Mouse (Mus musculus): ENCODE results near the gene Olfml2b. TPM values are rescaled to one million over a fixed set of nuclear protein-coding genes. Genes with fewer than 3 reads are reported as not detected.

The Olfml2b gene
- polyA plus RNA-seq, 1 experiment from 2014 or later = 14.7 TPM

- ATAC-seq (ENCODE audit: insufficient number of reproducible peaks, low FRiP score, low TSS enrichment, low read depth) = no peak
These were observed 73.0 kb downstream of the Olfml2b start for GRCm38 (mm10) chr1:170717241-170717828.

GRCm38 (mm10) chr1:170718133-170718810 lies 73.9 kb downstream of the Olfml2b start:
- DNase-seq (ENCODE audit: low spot score) (no peak), ATAC-seq (ENCODE audit: insufficient number of reproducible peaks, low FRiP score, low TSS enrichment, low read depth) (no peak)
- Histone ChIP-seq H3K4me2 (ENCODE audit: low read depth, severe bottlenecking) (no peak overlapping the region), H3K36me3 (ENCODE audit: control insufficient read depth, insufficient read depth, low read length) (no peaks in the 10 kb centered on the region), H3K27me3 (ENCODE audit: control insufficient read depth, insufficient read depth, low read length) (no peaks in the 10 kb centered on the region), H3K27ac (replicated peaks; ENCODE audit: low read depth, low read length) (no peak overlapping the region), H3K4me3 (ENCODE audit: low read depth, low read length) (no peak overlapping the region), H3K9me3 (ENCODE audit: control insufficient read depth, low read length) (no peaks in the 10 kb centered on the region), H3K4me1 (ENCODE audit: control insufficient read depth, insufficient read depth, low read length) (no peaks in the 10 kb centered on the region), H3K9ac (ENCODE audit: low read length) (no peak overlapping the region)
- 70% methylated on average over 8 of the region's 8 CpGs for WGBS

More at GRCm38 (mm10) chr1:170717241-170717828, 73.0 kb downstream of the Olfml2b start:
- H3K4me3 ChIP-seq (ENCODE audit: low read depth, low read length) = no peak overlapping the region
- WGBS = 94% methylated on average over 3 of the region's 3 CpGs
- no peak overlapping the region for H3K27ac ChIP-seq (replicated peaks; ENCODE audit: low read depth, low read length)
- H3K9ac ChIP-seq (ENCODE audit: low read length) = no peak overlapping the region
- no peaks in the 10 kb centered on the region for H3K4me1 ChIP-seq (ENCODE audit: control insufficient read depth, insufficient read depth, low read length)
- no peaks in the 10 kb centered on the region for H3K36me3 ChIP-seq (ENCODE audit: control insufficient read depth, insufficient read depth, low read length)
- H3K4me2 ChIP-seq (ENCODE audit: low read depth, severe bottlenecking) = no peak overlapping the region
- H3K9me3 ChIP-seq (ENCODE audit: control insufficient read depth, low read length) = no peaks in the 10 kb centered on the region
- H3K27me3 ChIP-seq (ENCODE audit: control insufficient read depth, insufficient read depth, low read length) = no peaks in the 10 kb centered on the region
- no peak for DNase-seq (ENCODE audit: low spot score)

GRCm38 (mm10) chr1:170721560-170721959 lies 77.2 kb downstream of the Olfml2b start:
- Histone ChIP-seq H3K4me3 (ENCODE audit: low read depth, low read length) (no peak overlapping the region), H3K4me1 (ENCODE audit: control insufficient read depth, insufficient read depth, low read length) (no peaks in the 10 kb centered on the region), H3K36me3 (ENCODE audit: control insufficient read depth, insufficient read depth, low read length) (no peaks in the 10 kb centered on the region), H3K9me3 (ENCODE audit: control insufficient read depth, low read length) (no peaks in the 10 kb centered on the region), H3K27ac (replicated peaks; ENCODE audit: low read depth, low read length) (no peak overlapping the region), H3K27me3 (ENCODE audit: control insufficient read depth, insufficient read depth, low read length) (no peaks in the 10 kb centered on the region), H3K4me2 (ENCODE audit: low read depth, severe bottlenecking) (no peak overlapping the region), H3K9ac (ENCODE audit: low read length) (no peak overlapping the region)
- no peak for DNase-seq (ENCODE audit: low spot score)
- ATAC-seq (ENCODE audit: insufficient number of reproducible peaks, low FRiP score, low TSS enrichment, low read depth) = no peak
- 88% methylated on average over 5 of the region's 5 CpGs for WGBS

DNA sequence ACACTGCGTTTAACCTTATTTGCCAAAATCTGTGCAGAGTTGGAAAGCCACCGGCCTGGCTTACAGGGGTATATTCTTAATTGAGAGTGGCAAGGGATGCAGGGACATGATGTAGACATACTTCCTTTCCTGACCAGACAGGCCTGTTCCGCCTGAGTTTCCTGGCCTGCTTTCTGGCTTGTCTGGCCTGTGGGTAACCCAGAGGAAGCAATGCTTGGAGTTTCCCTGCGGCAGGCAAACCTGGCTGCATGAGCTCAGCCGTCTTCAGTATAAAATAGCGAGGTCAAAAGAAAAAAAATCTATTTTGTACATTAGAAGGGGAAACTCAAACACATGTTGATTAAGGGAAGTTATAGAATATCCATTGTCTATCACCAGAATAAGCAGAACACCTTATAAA lies 84.2 kb downstream of the Olfml2b start:
- WGBS = 84% methylated on average over 6 of the region's 6 CpGs
- Histone ChIP-seq H3K4me1 (ENCODE audit: control insufficient read depth, insufficient read depth, low read length) (no peaks in the 10 kb centered on the region), H3K27me3 (ENCODE audit: control insufficient read depth, insufficient read depth, low read length) (no peaks in the 10 kb centered on the region), H3K4me2 (ENCODE audit: low read depth, severe bottlenecking) (no peak overlapping the region), H3K27ac (replicated peaks; ENCODE audit: low read depth, low read length) (no peak overlapping the region), H3K36me3 (ENCODE audit: control insufficient read depth, insufficient read depth, low read length) (no peaks in the 10 kb centered on the region), H3K4me3 (ENCODE audit: low read depth, low read length) (no peak overlapping the region), H3K9me3 (ENCODE audit: control insufficient read depth, low read length) (no peaks in the 10 kb centered on the region), H3K9ac (ENCODE audit: low read length) (no peak overlapping the region)
- DNase-seq (ENCODE audit: low spot score) = no peak
- ATAC-seq (ENCODE audit: insufficient number of reproducible peaks, low FRiP score, low TSS enrichment, low read depth) = no peak

GRCm38 (mm10) chr1:170729267-170729962 lies 85.1 kb downstream of the Olfml2b start:
- ATAC-seq (ENCODE audit: insufficient number of reproducible peaks, low FRiP score, low TSS enrichment, low read depth) (no peak), DNase-seq (ENCODE audit: low spot score) (no peak)
- 87% methylated on average over 8 of the region's 8 CpGs for WGBS
- no peaks in the 10 kb centered on the region for H3K36me3 ChIP-seq (ENCODE audit: control insufficient read depth, insufficient read depth, low read length)
- no peaks in the 10 kb centered on the region for H3K9me3 ChIP-seq (ENCODE audit: control insufficient read depth, low read length)
- H3K9ac ChIP-seq (ENCODE audit: low read length) = no peak overlapping the region
- H3K4me3 ChIP-seq (ENCODE audit: low read depth, low read length) = no peak overlapping the region
- H3K4me1 ChIP-seq (ENCODE audit: control insufficient read depth, insufficient read depth, low read length) = no peaks in the 10 kb centered on the region
- no peaks in the 10 kb centered on the region for H3K27me3 ChIP-seq (ENCODE audit: control insufficient read depth, insufficient read depth, low read length)
- H3K27ac ChIP-seq (replicated peaks; ENCODE audit: low read depth, low read length) = no peak overlapping the region
- no peak overlapping the region for H3K4me2 ChIP-seq (ENCODE audit: low read depth, severe bottlenecking)

DNA sequence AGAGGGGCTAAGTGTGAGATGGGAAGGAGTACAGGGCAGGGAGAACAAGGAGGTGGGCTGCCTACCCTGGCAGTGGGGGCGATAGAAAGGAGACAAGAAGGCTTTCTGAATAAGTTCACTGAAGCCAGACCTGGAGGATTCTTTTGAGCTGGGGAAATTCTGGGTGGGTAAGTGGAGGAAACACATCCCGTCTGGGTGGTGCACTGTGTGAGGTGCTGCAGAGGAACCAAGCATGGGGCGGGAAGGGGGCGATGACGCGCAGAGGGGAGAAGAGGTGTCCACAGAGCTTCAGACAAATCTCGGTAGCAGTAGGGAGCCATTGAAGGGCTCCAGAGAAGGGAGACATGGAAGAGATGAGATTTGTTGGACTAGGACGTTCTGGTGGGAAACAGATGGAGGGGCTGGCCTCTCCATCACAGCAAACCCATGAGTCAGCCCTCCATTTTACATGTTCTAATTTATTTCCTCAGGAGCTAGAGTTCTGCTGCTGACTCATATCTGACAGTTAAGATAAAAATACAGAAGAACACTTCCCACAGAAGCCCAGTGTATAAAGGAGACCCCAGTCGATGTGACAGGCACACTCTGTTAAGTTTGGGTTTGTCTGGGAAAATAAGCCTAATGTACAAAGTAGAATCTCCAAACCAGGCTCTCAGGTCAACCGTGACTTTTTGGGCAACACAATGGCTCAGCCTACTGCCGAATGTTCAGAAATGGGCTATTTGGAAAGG lies 87.7 kb downstream of the Olfml2b start:
- H3K4me2 ChIP-seq (ENCODE audit: low read depth, severe bottlenecking) = no peak overlapping the region
- no peaks in the 10 kb centered on the region for H3K27me3 ChIP-seq (ENCODE audit: control insufficient read depth, insufficient read depth, low read length)
- H3K9ac ChIP-seq (ENCODE audit: low read length) = no peak overlapping the region
- 80% methylated on average over 11 of the region's 11 CpGs for WGBS
- no peak overlapping the region for H3K4me3 ChIP-seq (ENCODE audit: low read depth, low read length)
- DNase-seq (ENCODE audit: low spot score) (no peak), ATAC-seq (ENCODE audit: insufficient number of reproducible peaks, low FRiP score, low TSS enrichment, low read depth) (no peak)
- H3K4me1 ChIP-seq (ENCODE audit: control insufficient read depth, insufficient read depth, low read length) = no peaks in the 10 kb centered on the region
- no peak overlapping the region; the same call in none of the 2 replicates for H3K27ac ChIP-seq (replicated peaks; ENCODE audit: low read depth, low read length)
- no peaks in the 10 kb centered on the region for H3K9me3 ChIP-seq (ENCODE audit: control insufficient read depth, low read length)
- no peaks in the 10 kb centered on the region for H3K36me3 ChIP-seq (ENCODE audit: control insufficient read depth, insufficient read depth, low read length)

Other genes starting within 250 kb of the Olfml2b start
- 5.6 and 6.1 TPM in 2 replicates for gene Nos1ap, start 54.7 kb upstream of the Olfml2b start, polyA plus RNA-seq (2014; fragmentation: Nextera tagmentation; extraction: Ambion mirVana)
- gene Atf6, start 223.2 kb downstream of the Olfml2b start, polyA plus RNA-seq (2014; fragmentation: Nextera tagmentation; extraction: Ambion mirVana) = 7.6 and 8.1 TPM in 2 replicates
- 0.72 TPM in 1 of 2 replicates, not detected in the other for gene Gm26620, start 240.5 kb downstream of the Olfml2b start, polyA plus RNA-seq (2014; fragmentation: Nextera tagmentation; extraction: Ambion mirVana)
- gene Dusp12, start 241.0 kb downstream of the Olfml2b start, polyA plus RNA-seq (2014; fragmentation: Nextera tagmentation; extraction: Ambion mirVana) = 40.8 and 44.9 TPM in 2 replicates

All from limb, embryonic 11.5 days (tissue).